Mouse (Mus musculus) ES-Bruce4 (cell line): ENCODE results near the gene Rspry1. TPM values are rescaled to one million over a fixed set of nuclear protein-coding genes. Genes with fewer than 3 reads are reported as not detected.
A peak's percentile ranks its signal among the peaks of the same experiment; 100 is the strongest.

Source experiments
- H3K27ac ChIP-seq: 2 replicates; pipeline ENCODE4 v1.5.1; 2012; ENCODE audit warnings: low read length, inconsistent platforms; ENCODE audit not compliant: insufficient read depth
- H3K27me3 ChIP-seq: 2 replicates; pipeline ENCODE4 v1.6.1; 2012; ENCODE audit warnings: mild to moderate bottlenecking, low read length, inconsistent platforms; ENCODE audit not compliant: control insufficient read depth, poor library complexity, insufficient read depth, severe bottlenecking
- H3K36me3 ChIP-seq: 2 replicates; pipeline ENCODE4 v1.6.1; 2012; ENCODE audit warnings: inconsistent platforms, mild to moderate bottlenecking, low read length, moderate library complexity; ENCODE audit not compliant: control insufficient read depth, poor library complexity, insufficient read depth, severe bottlenecking
- H3K4me1 ChIP-seq: one replicate; pipeline ENCODE4 v1.8.1; 2011; ENCODE audit warnings: low read length; ENCODE audit not compliant: control insufficient read depth, insufficient read depth
- H3K4me3 ChIP-seq: 2 replicates; pipeline ENCODE4 v1.5.1; 2011; ENCODE audit warnings: low read depth, mild to moderate bottlenecking, low read length
- H3K9ac ChIP-seq: 2 replicates; pipeline ENCODE4 v1.6.1; 2012; ENCODE audit warnings: low read depth, mild to moderate bottlenecking, inconsistent platforms; ENCODE audit not compliant: poor library complexity, severe bottlenecking
- H3K9me3 ChIP-seq: replicated peaks from 2 replicates; pipeline ENCODE4 v1.6.1; 2012; ENCODE audit warnings: mild to moderate bottlenecking, low read length, inconsistent platforms; ENCODE audit not compliant: control insufficient read depth, poor library complexity, insufficient read depth, severe bottlenecking
- CTCF ChIP-seq: IDR thresholded peaks from one replicate; pipeline ENCODE4 v1.8.1; 2011; ENCODE audit warnings: low read depth, low read length
- EP300 ChIP-seq: IDR thresholded peaks from 2 replicates; pipeline ENCODE4 v1.6.1; 2011; ENCODE audit warnings: low read depth, low read length; ENCODE audit not compliant: insufficient read depth
- POLR2A ChIP-seq: IDR thresholded peaks from one replicate; pipeline ENCODE4 v1.8.1; 2011; ENCODE audit warnings: low read length; ENCODE audit not compliant: insufficient read depth
- polyA plus RNA-seq: library from polyadenylated mRNA; stranded (reverse); fragments of >200 nt; gene quantifications from 2 replicates; pipeline ENCODE4 v1.2.4, GENCODE M21; 2011; ENCODE audit warnings: low read depth; ENCODE audit not compliant: missing spikeins, insufficient read depth, insufficient read length

Gene Rspry1
- polyA plus RNA-seq, 1 experiment: 20.4 TPM

- Histone ChIP-seq H3K27ac (no peak overlapping the region), H3K9me3 (no peaks in the 10 kb centered on the region), H3K36me3 (peaks cover 41% of the 10 kb centered on the region), H3K9ac (no peak overlapping the region), H3K27me3 (no peaks in the 10 kb centered on the region), H3K4me3 (no peak overlapping the region), H3K4me1 (no peaks in the 10 kb centered on the region)
- TF ChIP-seq EP300 (no peak), POLR2A (no peak), CTCF (no peak)
Measured at GRCm38 (mm10) chr8:94575148-94575547, 26.6 kb upstream of the Rspry1 start.

GRCm38 (mm10) chr8:94581820-94582483, 19.8 kb upstream of the Rspry1 start:
- Histone ChIP-seq H3K9me3 (no peaks in the 10 kb centered on the region), H3K4me1 (no peaks in the 10 kb centered on the region), H3K36me3 (peaks cover 67% of the 10 kb centered on the region), H3K27ac (no peak overlapping the region), H3K9ac (no peak overlapping the region), H3K4me3 (no peak overlapping the region), H3K27me3 (no peaks in the 10 kb centered on the region)
- TF ChIP-seq CTCF: no peak
- TF ChIP-seq POLR2A: no peak
- no peak for TF ChIP-seq EP300

- no peak overlapping the region for H3K27ac ChIP-seq
- peaks cover 68% of the 10 kb centered on the region for H3K36me3 ChIP-seq
- no peak overlapping the region for H3K4me3 ChIP-seq
- TF ChIP-seq POLR2A: no peak
- TF ChIP-seq CTCF: no peak
- no peak for TF ChIP-seq EP300
- H3K9me3 ChIP-seq: no peaks in the 10 kb centered on the region
- H3K9ac ChIP-seq: no peak overlapping the region
- no peaks in the 10 kb centered on the region for H3K4me1 ChIP-seq
- H3K27me3 ChIP-seq: no peaks in the 10 kb centered on the region
Measured at GRCm38 (mm10) chr8:94582569-94582968, 19.2 kb upstream of the Rspry1 start.

GRCm38 (mm10) chr8:94584238-94584817, 17.4 kb upstream of the Rspry1 start:
- Histone ChIP-seq H3K27ac (no peak overlapping the region), H3K9ac (no peak overlapping the region), H3K4me1 (no peaks in the 10 kb centered on the region), H3K4me3 (no peak overlapping the region), H3K9me3 (no peaks in the 10 kb centered on the region), H3K36me3 (peaks cover 63% of the 10 kb centered on the region), H3K27me3 (no peaks in the 10 kb centered on the region)
- TF ChIP-seq POLR2A: no peak
- TF ChIP-seq CTCF: peak; percentile 12
- TF ChIP-seq EP300: no peak

- H3K36me3 ChIP-seq: peaks cover 16% of the 10 kb centered on the region
- no peak overlapping the region for H3K9ac ChIP-seq
- TF ChIP-seq CTCF (no peak), EP300 (no peak), POLR2A (no peak)
- H3K9me3 ChIP-seq: no peaks in the 10 kb centered on the region
- no peak overlapping the region for H3K4me3 ChIP-seq
- no peak overlapping the region for H3K27ac ChIP-seq
- no peaks in the 10 kb centered on the region for H3K4me1 ChIP-seq
- no peaks in the 10 kb centered on the region for H3K27me3 ChIP-seq
Measured at GRCm38 (mm10) chr8:94591691-94592090, 10.0 kb upstream of the Rspry1 start.

- no peak overlapping the region for H3K9ac ChIP-seq
- no peak overlapping the region for H3K27ac ChIP-seq
- no peaks in the 10 kb centered on the region for H3K4me1 ChIP-seq
- no peaks in the 10 kb centered on the region for H3K27me3 ChIP-seq
- H3K36me3 ChIP-seq: no peaks in the 10 kb centered on the region; the same call in 1 of the 2 replicates
- TF ChIP-seq CTCF (no peak), POLR2A (no peak), EP300 (no peak)
- no peaks in the 10 kb centered on the region for H3K9me3 ChIP-seq
- H3K4me3 ChIP-seq: no peak overlapping the region
Measured at GRCm38 (mm10) chr8:94594211-94594610, 7.5 kb upstream of the Rspry1 start.
